Mouse (Mus musculus) liver, postnatal 0 days (tissue): ENCODE results near the gene Wdr45. TPM values are rescaled to one million over a fixed set of nuclear protein-coding genes. Genes with fewer than 3 reads are reported as not detected.
A peak's percentile ranks its signal among the peaks of the same experiment; 100 is the strongest.

Source experiments
- ATAC-seq: fragments of 200-750 bp; cut with Nextera tagmentation; 2 replicates; pipeline ENCODE4 v1.8.0; 2017; ENCODE audit warnings: mild to moderate bottlenecking, moderate library complexity
- DNase-seq: peaks from one replicate; pipeline ENCODE4 v3.0.0-alpha.2; 2016
- H3K27ac ChIP-seq: fragments of 300-500 bp; sonication (generic); 2 replicates; pipeline ENCODE4 v1.5.1; 2014; ENCODE audit warnings: antibody characterized with exemption, moderate library complexity, mild to moderate bottlenecking, low read depth
- H3K27me3 ChIP-seq: fragments of 300-500 bp; sonication (generic); 2 replicates; pipeline ENCODE4 v1.6.1; 2014; ENCODE audit warnings: low read length, control low read depth, mixed read lengths; ENCODE audit not compliant: insufficient read depth
- H3K36me3 ChIP-seq: fragments of 300-500 bp; sonication (generic); replicated peaks from 2 replicates; pipeline ENCODE4 v1.6.1; 2014; ENCODE audit warnings: mild to moderate bottlenecking, control low read depth, low read length, moderate library complexity, mixed read lengths; ENCODE audit not compliant: insufficient read depth
- H3K4me1 ChIP-seq: fragments of 300-500 bp; sonication (generic); 2 replicates; pipeline ENCODE4 v1.6.1; 2014; ENCODE audit warnings: antibody characterized with exemption, mild to moderate bottlenecking, control low read depth; ENCODE audit not compliant: insufficient read depth
- H3K4me2 ChIP-seq: fragments of 300-500 bp; sonication (generic); 2 replicates; pipeline ENCODE4 v1.6.1; 2014; ENCODE audit warnings: low read depth, mild to moderate bottlenecking, low read length, moderate library complexity, mixed read lengths
- H3K4me3 ChIP-seq: fragments of 300-500 bp; sonication (generic); 2 replicates; pipeline ENCODE4 v1.5.1; 2014; ENCODE audit warnings: low read depth, low read length
- H3K9ac ChIP-seq: fragments of 300-500 bp; sonication (generic); replicated peaks from 2 replicates; pipeline ENCODE4 v1.6.1; 2014; ENCODE audit warnings: mild to moderate bottlenecking, moderate library complexity
- H3K9me3 ChIP-seq: fragments of 300-500 bp; sonication (generic); 2 replicates; pipeline ENCODE4 v1.6.1; 2016; ENCODE audit warnings: mild to moderate bottlenecking, control low read depth, low read length, mixed read lengths
- CTCF ChIP-seq: sonication (generic); IDR thresholded peaks from 2 replicates; pipeline ENCODE4 v1.5.1; 2016; ENCODE audit warnings: antibody characterized with exemption, low read depth
- EP300 ChIP-seq: IDR thresholded peaks from 2 replicates; pipeline ENCODE4 v1.6.1; 2016; ENCODE audit warnings: antibody characterized with exemption, low read depth, mild to moderate bottlenecking
- WGBS: fragments of 180-500 bp; shearing (Covaris S2); extraction: QIAGEN DNeasy Blood & Tissue Kit; methylation state at CpG from one replicate; pipeline ENCODE4 v1.1.7; 2014; ENCODE audit not compliant: insufficient replicate concordance; 5-methylcytosine and 5-hydroxymethylcytosine counted together
- polyA plus RNA-seq: library from polyadenylated mRNA; unstranded; fragments of >200 nt; fragmentation: Nextera tagmentation; extraction: Ambion mirVana; gene quantifications from 2 replicates; pipeline ENCODE4 v1.2.1, GENCODE M21; 2015

Wdr45 gene
- polyA plus RNA-seq, 1 experiment from 2014 or later, result 17.4 TPM

GRCm38 (mm10) chrX:7727176-7727575 lies 13.0 kb downstream of the Wdr45 start:
- Histone ChIP-seq H3K27me3 (no peaks in the 10 kb centered on the region), H3K4me3 (no peak overlapping the region), H3K4me2 (no peak overlapping the region), H3K36me3 (peaks cover 14% of the 10 kb centered on the region; the same call in 1 of the 2 replicates), H3K9me3 (no peaks in the 10 kb centered on the region), H3K4me1 (no peaks in the 10 kb centered on the region), H3K27ac (no peak overlapping the region), H3K9ac (no peak overlapping the region)
- no peak for ATAC-seq
- TF ChIP-seq EP300 (no peak), CTCF (no peak)
- WGBS, result 82% methylated on average over 13 of the region's 13 CpGs
- DNase-seq, result no peak

- Histone ChIP-seq H3K9me3 (no peaks in the 10 kb centered on the region), H3K36me3 (peaks cover 14% of the 10 kb centered on the region; the same call in 1 of the 2 replicates), H3K4me3 (peak within 1 kb of the TSS; percentile 38), H3K9ac (no peak within 1 kb of the TSS), H3K27me3 (no peaks in the 10 kb centered on the region), H3K27ac (peak within 1 kb of the TSS; percentile 39; the same call in 1 of the 2 replicates), H3K4me2 (peak within 1 kb of the TSS; percentile 71), H3K4me1 (no peaks in the 10 kb centered on the region)
- no peak for TF ChIP-seq CTCF
- DNase-seq (peak; percentile 66), ATAC-seq (peak; percentile 92)
- WGBS, result 20% methylated on average over 35 of the region's 42 CpGs
Measured at GRCm38 (mm10) chrX:7728215-7728921, 14.2 kb downstream of the Wdr45 start, which contains the start of gene Praf2. Gene Praf2, plus strand, starts transcription at chrX:7728439.

- no peak for ATAC-seq
- Histone ChIP-seq H3K27ac (no peak overlapping the region), H3K9me3 (no peaks in the 10 kb centered on the region), H3K27me3 (no peaks in the 10 kb centered on the region), H3K4me1 (no peaks in the 10 kb centered on the region), H3K4me3 (peak overlapping the region; percentile 38), H3K9ac (no peak overlapping the region), H3K36me3 (peaks cover 14% of the 10 kb centered on the region; the same call in 1 of the 2 replicates), H3K4me2 (peak overlapping the region; percentile 71)
- WGBS, result 41% methylated on average over 4 of the region's 4 CpGs
- no peak for DNase-seq
- no peak for TF ChIP-seq EP300
Measured at GRCm38 (mm10) chrX:7728922-7729265, 14.8 kb downstream of the Wdr45 start.

DNA sequence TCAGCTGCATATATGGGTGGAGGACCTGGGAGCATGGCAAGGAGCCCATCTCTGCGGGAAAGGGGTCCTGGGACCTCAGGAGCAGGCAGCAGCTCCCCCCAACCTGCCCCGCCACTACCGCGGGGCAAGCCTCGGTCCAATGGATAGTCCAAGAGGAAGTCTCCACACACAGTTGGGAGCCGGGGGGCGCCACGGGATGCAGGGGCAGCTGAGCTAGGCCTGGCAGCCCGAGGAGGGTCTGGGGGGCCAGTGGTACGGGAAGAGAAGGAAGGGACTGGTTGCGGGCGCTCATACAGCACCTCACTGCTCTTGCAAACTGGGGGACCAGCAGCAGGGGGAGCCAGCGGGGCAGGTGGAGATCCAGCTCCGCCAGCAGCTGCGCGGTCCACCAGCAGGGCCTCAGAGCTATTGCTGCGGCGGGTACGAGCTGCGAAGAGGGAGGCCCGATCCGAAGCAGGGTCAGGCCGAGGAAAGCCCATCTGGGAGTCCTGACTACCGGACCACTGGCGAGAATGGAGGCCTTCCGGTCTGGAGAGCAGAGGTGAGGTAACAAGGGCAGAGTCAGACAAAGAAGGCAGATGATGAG lies 19.5 kb downstream of the Wdr45 start:
- H3K4me3 ChIP-seq, result no peak overlapping the region
- H3K4me2 ChIP-seq, result peak overlapping the region; percentile 44
- peak; percentile 83 for DNase-seq
- H3K36me3 ChIP-seq, result no peaks in the 10 kb centered on the region
- peak; percentile 76 for TF ChIP-seq CTCF
- TF ChIP-seq EP300, result no peak
- H3K4me1 ChIP-seq, result no peaks in the 10 kb centered on the region
- H3K27ac ChIP-seq, result no peak overlapping the region
- no peaks in the 10 kb centered on the region for H3K9me3 ChIP-seq
- ATAC-seq, result peak; percentile 70
- WGBS, result 26% methylated on average over 14 of the region's 26 CpGs
- no peaks in the 10 kb centered on the region for H3K27me3 ChIP-seq
- no peak overlapping the region for H3K9ac ChIP-seq

- DNase-seq, result peak; percentile 75
Measured at GRCm38 (mm10) chrX:7739336-7740081, 25.4 kb downstream of the Wdr45 start.

More at GRCm38 (mm10) chrX:7739336-7740081, 25.4 kb downstream of the Wdr45 start:
- Histone ChIP-seq H3K4me1 (no peaks in the 10 kb centered on the region), H3K27ac (peak overlapping the region; percentile 78), H3K4me3 (no peak overlapping the region), H3K9me3 (no peaks in the 10 kb centered on the region), H3K27me3 (no peaks in the 10 kb centered on the region), H3K9ac (no peak overlapping the region), H3K36me3 (no peaks in the 10 kb centered on the region), H3K4me2 (peak overlapping the region; percentile 35)
- ATAC-seq, result peak; percentile 85
- WGBS, result 69% methylated on average over 13 of the region's 14 CpGs
- no peak for TF ChIP-seq CTCF
- TF ChIP-seq EP300, result no peak
